Mouse (Mus musculus) hindbrain, embryonic 10.5 days (tissue): ENCODE results near the gene Sult2a4. TPM values are rescaled to one million over a fixed set of nuclear protein-coding genes. Genes with fewer than 3 reads are reported as not detected.
"Not testable (repeated sequence)": the region's sequence is repeated elsewhere in the genome, so short reads cannot be mapped to it uniquely, and the experiment has no call there.

Experiments
- DNase-seq: peaks from one replicate; pipeline ENCODE4 v3.0.0-alpha.2; 2017; ENCODE audit warnings: low spot score
- H3K27ac ChIP-seq: fragments of 300-500 bp; sonication (generic); 2 replicates; pipeline ENCODE4 v1.5.1; 2016; ENCODE audit warnings: mild to moderate bottlenecking, moderate library complexity
- H3K27me3 ChIP-seq: fragments of 300-500 bp; sonication (generic); 2 replicates; pipeline ENCODE4 v1.6.1; 2016; ENCODE audit warnings: mild to moderate bottlenecking; ENCODE audit not compliant: poor library complexity, insufficient read depth, severe bottlenecking
- H3K36me3 ChIP-seq: fragments of 300-500 bp; sonication (generic); 2 replicates; pipeline ENCODE4 v1.6.1; 2016; ENCODE audit warnings: mild to moderate bottlenecking, moderate library complexity
- H3K4me1 ChIP-seq: fragments of 300-500 bp; sonication (generic); replicated peaks from 2 replicates; pipeline ENCODE4 v1.6.1; 2016; ENCODE audit warnings: mild to moderate bottlenecking
- H3K4me3 ChIP-seq: fragments of 300-500 bp; sonication (generic); 2 replicates; pipeline ENCODE4 v1.5.1; 2016; ENCODE audit warnings: mild to moderate bottlenecking, moderate library complexity
- H3K9me3 ChIP-seq: fragments of 300-500 bp; sonication (generic); 2 replicates; pipeline ENCODE4 v1.6.1; 2016; ENCODE audit warnings: mild to moderate bottlenecking, moderate library complexity
- WGBS: fragments of 180-500 bp; shearing (Covaris S2); methylation state at CpG from one replicate; pipeline ENCODE4 v1.1.7; 2016; 5-methylcytosine and 5-hydroxymethylcytosine counted together
- polyA plus RNA-seq: library from polyadenylated mRNA; unstranded; fragments of >200 nt; fragmentation: Nextera tagmentation; extraction: Ambion mirVana; gene quantifications from 2 replicates; pipeline ENCODE4 v1.2.1, GENCODE M21; 2016

Sult2a4 gene
- not detected in 2 replicates for polyA plus RNA-seq

DNA sequence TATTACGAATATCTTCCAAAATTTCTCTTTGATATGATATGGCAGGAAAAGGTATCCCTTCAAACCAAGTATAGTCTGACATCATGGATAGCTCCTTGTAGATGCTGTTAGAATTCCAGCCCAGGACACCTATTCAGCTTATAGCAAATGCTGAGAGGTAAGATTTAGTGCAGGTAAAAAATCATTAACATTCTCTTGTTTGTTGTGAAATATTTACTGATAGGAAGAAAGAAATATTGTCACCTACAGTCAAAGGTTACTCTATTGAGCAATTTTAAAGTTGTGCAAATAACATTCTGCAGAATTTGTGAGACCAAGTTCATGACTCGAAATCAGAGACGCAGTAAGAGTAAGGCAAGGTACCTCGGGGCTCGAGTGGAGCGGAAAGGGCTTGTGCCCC, at the start of gene Sult2a4:
Gene Sult2a4 (minus strand): TSS at position 101 of the 400 bp plus-strand sequence.
- not testable (repeated sequence) for H3K27me3 ChIP-seq, H3K36me3 ChIP-seq, H3K4me1 ChIP-seq, H3K27ac ChIP-seq, H3K9me3 ChIP-seq, DNase-seq, H3K4me3 ChIP-seq
- whole genome bisulfite sequencing: 95% methylated on average over 6 of the region's 6 CpGs

DNA sequence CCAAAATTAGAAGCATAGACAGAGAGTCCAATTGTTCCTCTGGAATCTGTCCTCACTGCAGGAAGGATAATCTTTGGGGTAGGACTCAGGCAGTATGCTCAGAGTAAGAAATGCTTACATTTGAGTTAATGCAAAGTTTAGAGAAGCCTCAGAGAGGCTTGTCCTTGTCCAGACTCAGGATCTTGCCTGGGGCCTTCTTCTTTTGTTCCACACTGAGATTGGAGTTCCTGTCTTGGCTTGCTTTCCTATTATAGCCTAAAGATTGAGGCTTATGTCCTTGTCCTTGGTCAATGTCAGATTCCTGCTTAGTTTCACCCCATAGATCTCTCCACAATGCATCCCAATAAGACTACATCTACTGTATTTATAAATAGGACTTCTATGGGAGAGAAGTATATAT, 41.4 kb upstream of the Sult2a4 start:
- peaks cover 28% of the 10 kb centered on the region; the same call in 1 of the 2 replicates for H3K9me3 ChIP-seq
- not testable (repeated sequence) for H3K36me3 ChIP-seq, H3K4me1 ChIP-seq, H3K27ac ChIP-seq, H3K27me3 ChIP-seq, H3K4me3 ChIP-seq, DNase-seq

DNA sequence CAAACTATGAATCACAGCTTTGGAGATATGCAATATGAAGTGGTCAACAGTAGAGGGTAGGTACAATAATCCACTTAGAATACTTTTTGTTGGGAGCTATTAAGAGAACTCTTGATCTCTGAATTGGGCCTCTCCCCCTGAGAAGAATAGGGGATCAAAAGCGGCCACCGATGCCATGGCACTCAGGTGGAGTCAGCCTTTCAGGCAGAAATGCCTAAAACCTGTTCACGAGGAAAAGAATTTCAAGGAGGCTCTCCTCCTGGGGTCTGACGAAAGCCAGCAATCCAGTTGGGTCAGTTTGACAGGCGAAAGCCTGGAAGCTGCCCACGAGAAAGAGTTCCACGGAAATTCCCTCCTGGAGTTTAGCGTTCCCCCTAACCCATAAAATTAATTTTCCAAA, 23.7 kb upstream of the Sult2a4 start:
- Histone ChIP-seq H3K27me3 (no peaks in the 10 kb centered on the region), H3K4me3 (no peak overlapping the region), H3K27ac (no peak overlapping the region), H3K36me3 (no peaks in the 10 kb centered on the region), H3K9me3 (peaks cover 38% of the 10 kb centered on the region), H3K4me1 (no peaks in the 10 kb centered on the region)
- 83% methylated on average over 8 of the region's 8 CpGs for WGBS
- DNase-seq: no peak

- peaks cover 29% of the 10 kb centered on the region for H3K9me3 ChIP-seq
- H3K4me1 ChIP-seq, H3K27ac ChIP-seq, H3K4me3 ChIP-seq, DNase-seq, H3K27me3 ChIP-seq, H3K36me3 ChIP-seq: not testable (repeated sequence)
Observed at GRCm38 (mm10) chr7:14010686-14011085, 21.3 kb upstream of the Sult2a4 start.

Other genes starting within 250 kb of the Sult2a4 start
- gene Sult2a1, start 152.2 kb downstream of the Sult2a4 start, polyA plus RNA-seq: not detected in 2 replicates
- gene Sult2a3, start 133.4 kb upstream of the Sult2a4 start, polyA plus RNA-seq: not detected in 2 replicates